Mouse (Mus musculus) testis, postnatal 14 days (tissue): ENCODE measurements at regions not wholly inside any gene's neighbourhood (a gene's known extent, or its start where the extent isn't known, plus 50 kb on each side); places are given as distances from the start of the nearest gene placed in this dataset.
"Not testable (repeated sequence)": the region's sequence is repeated elsewhere in the genome, so short reads cannot be mapped to it uniquely, and the experiment has no call there.

ENCODE experiments used
- DNase-seq: peaks from one replicate; pipeline ENCODE4 v3.0.0; 2021; ENCODE audit warnings: low spot score

GRCm38 (mm10) chr1:154018241-154018640 is 118.2 kb upstream of the Teddm2 start:
- no peak for DNase-seq

- no peak for DNase-seq
Observed at GRCm38 (mm10) chr1:154024301-154024700, 124.3 kb upstream of the Teddm2 start.

- DNase-seq: peak; percentile 66
Observed at GRCm38 (mm10) chr1:154027303-154027702, 127.3 kb upstream of the Teddm2 start.

GRCm38 (mm10) chr1:154029826-154030225 is 129.8 kb upstream of the Teddm2 start:
- no peak for DNase-seq

- DNase-seq: peak; percentile 67
Observed at GRCm38 (mm10) chr1:154032669-154033099, 132.7 kb upstream of the Teddm2 start.

GRCm38 (mm10) chr1:154033958-154034606 is 134.1 kb upstream of the Teddm2 start:
- peak; percentile 14 for DNase-seq

- no peak for DNase-seq
Observed at GRCm38 (mm10) chr1:154036729-154037270, 136.8 kb upstream of the Teddm2 start.

GRCm38 (mm10) chr1:154038241-154038640 is 138.2 kb upstream of the Teddm2 start:
- no peak for DNase-seq

GRCm38 (mm10) chr1:154040907-154041306 is 140.9 kb upstream of the Teddm2 start:
- no peak for DNase-seq

GRCm38 (mm10) chr1:154042956-154043355 is 142.9 kb upstream of the Teddm2 start:
- no peak for DNase-seq

GRCm38 (mm10) chr1:154044712-154045111 is 144.7 kb upstream of the Teddm2 start:
- no peak for DNase-seq

- DNase-seq: no peak
Observed at GRCm38 (mm10) chr1:154045951-154046350, 145.9 kb upstream of the Teddm2 start.

GRCm38 (mm10) chr1:154053641-154054040 is 147.3 kb upstream of the Zfp648 start:
- no peak for DNase-seq

- no peak for DNase-seq
Observed at GRCm38 (mm10) chr1:154054874-154055273, 146.1 kb upstream of the Zfp648 start.

GRCm38 (mm10) chr1:154061397-154061796 is 139.6 kb upstream of the Zfp648 start:
- not testable (repeated sequence) for DNase-seq

- no peak for DNase-seq
Observed at GRCm38 (mm10) chr1:154061851-154062250, 139.1 kb upstream of the Zfp648 start.

- DNase-seq: no peak
Observed at GRCm38 (mm10) chr1:154062666-154063065, 138.3 kb upstream of the Zfp648 start.

- no peak for DNase-seq
Observed at GRCm38 (mm10) chr1:154064633-154065032, 136.4 kb upstream of the Zfp648 start.

GRCm38 (mm10) chr1:154065336-154066329 is 135.4 kb upstream of the Zfp648 start:
- DNase-seq: peak; percentile 70

GRCm38 (mm10) chr1:154067856-154068255 is 133.1 kb upstream of the Zfp648 start:
- DNase-seq: no peak

- peak; percentile 30 for DNase-seq
Observed at GRCm38 (mm10) chr1:154074270-154074669, 126.7 kb upstream of the Zfp648 start.

- no peak for DNase-seq
Observed at GRCm38 (mm10) chr1:154076684-154077475, 124.1 kb upstream of the Zfp648 start.
